Mouse (Mus musculus) myocyte (in vitro differentiated cells): ENCODE measurements at regions not wholly inside any gene's neighbourhood (a gene's known extent, or its start where the extent isn't known, plus 50 kb on each side); places are given as distances from the start of the nearest gene placed in this dataset.

Experiments used
- H3K27me3 ChIP-seq: one replicate; pipeline ENCODE4 v1.6.1; 2011; ENCODE audit not compliant: control insufficient read depth, insufficient read depth, insufficient read length
- H3K36me3 ChIP-seq: one replicate; pipeline ENCODE4 v1.6.1; 2011; ENCODE audit not compliant: control insufficient read depth, insufficient read depth
- H3K4me2 ChIP-seq: one replicate; pipeline ENCODE4 v1.6.1; 2011; ENCODE audit warnings: low read depth, control low read depth
- H3K4me3 ChIP-seq: one replicate; pipeline ENCODE4 v1.5.1; 2011; ENCODE audit warnings: mild to moderate bottlenecking, control low read depth, moderate library complexity
- H3K79me2 ChIP-seq: one replicate; pipeline ENCODE4 v1.6.1; 2011; ENCODE audit not compliant: control insufficient read depth, insufficient read depth
- H3ac ChIP-seq: one replicate; pipeline ENCODE4 v1.6.1; 2011; ENCODE audit not compliant: control insufficient read depth, insufficient read length
- CEBPB ChIP-seq: IDR thresholded peaks from 2 replicates; pipeline ENCODE4 v1.6.1; 2011; ENCODE audit warnings: mild to moderate bottlenecking, moderate library complexity; ENCODE audit not compliant: poor library complexity, insufficient read depth, severe bottlenecking
- E2F4 ChIP-seq: IDR thresholded peaks from one replicate; pipeline ENCODE4 v1.6.1; 2011; ENCODE audit warnings: mild to moderate bottlenecking, control low read depth, moderate library complexity; ENCODE audit not compliant: insufficient read depth
- MAX ChIP-seq: IDR thresholded peaks from one replicate; pipeline ENCODE4 v1.6.1; 2011; ENCODE audit warnings: low read depth, mild to moderate bottlenecking, control low read depth
- MYOD1 ChIP-seq, 3 experiments: IDR thresholded peaks; one replicate each; pipeline ENCODE4 v1.6.1; 2011; ENCODE audit warnings: control low read depth in 2 of 3, low read depth in 2 of 3, mild to moderate bottlenecking in 2 of 3, moderate library complexity in 1 of 3; ENCODE audit not compliant: insufficient read length in 2 of 3, control insufficient read depth in 1 of 3
- MYOG ChIP-seq, 3 experiments: IDR thresholded peaks; one replicate each; pipeline ENCODE4 v1.6.1; 2011; ENCODE audit warnings: control low read depth in 2 of 3, low read depth in 2 of 3, mild to moderate bottlenecking in 2 of 3; ENCODE audit not compliant: insufficient read length in 2 of 3, control insufficient read depth in 1 of 3, insufficient read depth in 1 of 3
- POLR2A ChIP-seq: IDR thresholded peaks from one replicate; pipeline ENCODE4 v1.6.1; 2011; ENCODE audit warnings: low read depth, mild to moderate bottlenecking, control low read depth, moderate library complexity; ENCODE audit not compliant: insufficient read length
- POLR2AphosphoS2 ChIP-seq: IDR thresholded peaks from one replicate; pipeline ENCODE4 v1.6.1; 2011; ENCODE audit warnings: low read depth, control low read depth; ENCODE audit not compliant: insufficient read length
- REST ChIP-seq: IDR thresholded peaks from one replicate; pipeline ENCODE4 v1.6.1; 2011; ENCODE audit warnings: mild to moderate bottlenecking, control low read depth, moderate library complexity; ENCODE audit not compliant: insufficient read depth, insufficient read length
- SRF ChIP-seq: IDR thresholded peaks from one replicate; pipeline ENCODE4 v1.6.1; 2011; ENCODE audit warnings: low read depth; ENCODE audit not compliant: control insufficient read depth, insufficient read length
- TCF12 ChIP-seq: IDR thresholded peaks from one replicate; pipeline ENCODE4 v1.6.1; 2011; ENCODE audit warnings: mild to moderate bottlenecking, control low read depth; ENCODE audit not compliant: poor library complexity, insufficient read depth, severe bottlenecking
- TCF3 ChIP-seq: IDR thresholded peaks from one replicate; pipeline ENCODE4 v1.6.1; 2011; ENCODE audit warnings: low read depth, control low read depth; ENCODE audit not compliant: insufficient read length
- USF1 ChIP-seq: IDR thresholded peaks from one replicate; pipeline ENCODE4 v1.6.1; 2011; ENCODE audit warnings: low read depth, mild to moderate bottlenecking, control low read depth, moderate library complexity

- Histone ChIP-seq H3K27me3 (peaks cover 55% of the 10 kb centered on the region), H3K36me3 (no peaks in the 10 kb centered on the region), H3K79me2 (no peaks in the 10 kb centered on the region), H3ac (no peak overlapping the region), H3K4me2 (no peak overlapping the region), H3K4me3 (no peak overlapping the region)
- TF ChIP-seq MAX (no peak), POLR2A (no peak), E2F4 (no peak), CEBPB (no peak), POLR2AphosphoS2 (no peak), USF1 (no peak), TCF3 (no peak), REST (no peak), TCF12 (no peak), MYOG (IDR thresholded peaks at IDR 0.05; ENCODE audit: control insufficient read depth in 1 of 3, insufficient read depth in 1 of 3, insufficient read length in 2 of 3, low read depth in 2 of 3) (no peak), SRF (no peak), MYOD1 (IDR thresholded peaks at IDR 0.05; ENCODE audit: control insufficient read depth in 1 of 3, insufficient read length in 2 of 3, low read depth in 2 of 3) (no peak)
These were observed 60.2 kb downstream of the Uncx start for GRCm38 (mm10) chr5:139603535-139603934.

GRCm38 (mm10) chr5:139604327-139604726, 61.0 kb downstream of the Uncx start:
- Histone ChIP-seq H3K4me3 (no peak overlapping the region), H3K36me3 (no peaks in the 10 kb centered on the region), H3K27me3 (peaks cover 51% of the 10 kb centered on the region)

GRCm38 (mm10) chr5:139610610-139611520, 67.6 kb downstream of the Uncx start:
- Histone ChIP-seq H3K4me2 (no peak overlapping the region), H3K27me3 (peaks cover 61% of the 10 kb centered on the region), H3K79me2 (no peaks in the 10 kb centered on the region), H3K4me3 (no peak overlapping the region), H3K36me3 (no peaks in the 10 kb centered on the region), H3ac (no peak overlapping the region)
- no peak for TF ChIP-seq POLR2A
- TF ChIP-seq MYOG (IDR thresholded peaks at IDR 0.05; ENCODE audit: control insufficient read depth in 1 of 3, insufficient read depth in 1 of 3, insufficient read length in 2 of 3, low read depth in 2 of 3): no peak
- no peak for TF ChIP-seq REST
- TF ChIP-seq SRF: no peak
- TF ChIP-seq MAX: no peak
- TF ChIP-seq TCF3: no peak
- no peak for TF ChIP-seq TCF12
- TF ChIP-seq E2F4: no peak
- TF ChIP-seq CEBPB: no peak
- no peak for TF ChIP-seq MYOD1 (IDR thresholded peaks at IDR 0.05; ENCODE audit: control insufficient read depth in 1 of 3, insufficient read length in 2 of 3, low read depth in 2 of 3)
- TF ChIP-seq USF1: no peak
- TF ChIP-seq POLR2AphosphoS2: no peak

More at GRCm38 (mm10) chr5:139604327-139604726, 61.0 kb downstream of the Uncx start:
- no peak overlapping the region for H3K4me2 ChIP-seq
- TF ChIP-seq USF1: no peak
- TF ChIP-seq MAX: no peak
- TF ChIP-seq TCF12: no peak
- no peak for TF ChIP-seq REST
- TF ChIP-seq POLR2A: no peak
- no peak for TF ChIP-seq TCF3
- no peak for TF ChIP-seq MYOG (IDR thresholded peaks at IDR 0.05; ENCODE audit: control insufficient read depth in 1 of 3, insufficient read depth in 1 of 3, insufficient read length in 2 of 3, low read depth in 2 of 3)
- TF ChIP-seq POLR2AphosphoS2: no peak
- TF ChIP-seq CEBPB: no peak
- no peak for TF ChIP-seq MYOD1 (IDR thresholded peaks at IDR 0.05; ENCODE audit: control insufficient read depth in 1 of 3, insufficient read length in 2 of 3, low read depth in 2 of 3)
- no peak for TF ChIP-seq SRF
- no peak for TF ChIP-seq E2F4
- H3K79me2 ChIP-seq: no peaks in the 10 kb centered on the region
- no peak overlapping the region for H3ac ChIP-seq

- peaks cover 67% of the 10 kb centered on the region for H3K27me3 ChIP-seq
- no peak overlapping the region for H3K4me3 ChIP-seq
- no peaks in the 10 kb centered on the region for H3K36me3 ChIP-seq
- TF ChIP-seq POLR2A (no peak), MAX (no peak), MYOD1 (IDR thresholded peaks at IDR 0.05; ENCODE audit: control insufficient read depth in 1 of 3, insufficient read length in 2 of 3, low read depth in 2 of 3) (no peak), REST (no peak), POLR2AphosphoS2 (no peak), MYOG (IDR thresholded peaks at IDR 0.05; ENCODE audit: control insufficient read depth in 1 of 3, insufficient read depth in 1 of 3, insufficient read length in 2 of 3, low read depth in 2 of 3) (no peak), USF1 (no peak), TCF3 (no peak), TCF12 (no peak), E2F4 (no peak), SRF (no peak), CEBPB (no peak)
- no peak overlapping the region for H3K4me2 ChIP-seq
- H3ac ChIP-seq: no peak overlapping the region
- no peaks in the 10 kb centered on the region for H3K79me2 ChIP-seq
These were observed 68.9 kb downstream of the Uncx start for GRCm38 (mm10) chr5:139612224-139612623.
